Mouse (Mus musculus): ENCODE measurements around the gene B3gnt9. TPM values are rescaled to one million over a fixed set of nuclear protein-coding genes. Genes with fewer than 3 reads are reported as not detected.
"Not testable (repeated sequence)": the region's sequence is repeated elsewhere in the genome, so short reads cannot be mapped to it uniquely, and the experiment has no call there.

The B3gnt9 gene
- polyA plus RNA-seq (2012; rRNA removed) = 34.1 and 34.5 TPM in 2 replicates

- DNase-seq (ENCODE audit: low spot score) = no peak
Measured at GRCm38 (mm10) chr8:105254966-105255350, at the start of gene B3gnt9. Gene B3gnt9 (minus strand): TSS chr8:105255153.

GRCm38 (mm10) chr8:105303874-105304273, 48.9 kb upstream of the B3gnt9 start:
- DNase-seq (ENCODE audit: low spot score) = no peak

GRCm38 (mm10) chr8:105303396-105303795, 48.4 kb upstream of the B3gnt9 start:
- no peak for DNase-seq (ENCODE audit: low spot score)

- no peak for DNase-seq (ENCODE audit: low spot score)
Measured at GRCm38 (mm10) chr8:105299962-105300361, 45.0 kb upstream of the B3gnt9 start.

GRCm38 (mm10) chr8:105298351-105299252, 43.6 kb upstream of the B3gnt9 start:
- no peak for DNase-seq (ENCODE audit: low spot score)

DNA sequence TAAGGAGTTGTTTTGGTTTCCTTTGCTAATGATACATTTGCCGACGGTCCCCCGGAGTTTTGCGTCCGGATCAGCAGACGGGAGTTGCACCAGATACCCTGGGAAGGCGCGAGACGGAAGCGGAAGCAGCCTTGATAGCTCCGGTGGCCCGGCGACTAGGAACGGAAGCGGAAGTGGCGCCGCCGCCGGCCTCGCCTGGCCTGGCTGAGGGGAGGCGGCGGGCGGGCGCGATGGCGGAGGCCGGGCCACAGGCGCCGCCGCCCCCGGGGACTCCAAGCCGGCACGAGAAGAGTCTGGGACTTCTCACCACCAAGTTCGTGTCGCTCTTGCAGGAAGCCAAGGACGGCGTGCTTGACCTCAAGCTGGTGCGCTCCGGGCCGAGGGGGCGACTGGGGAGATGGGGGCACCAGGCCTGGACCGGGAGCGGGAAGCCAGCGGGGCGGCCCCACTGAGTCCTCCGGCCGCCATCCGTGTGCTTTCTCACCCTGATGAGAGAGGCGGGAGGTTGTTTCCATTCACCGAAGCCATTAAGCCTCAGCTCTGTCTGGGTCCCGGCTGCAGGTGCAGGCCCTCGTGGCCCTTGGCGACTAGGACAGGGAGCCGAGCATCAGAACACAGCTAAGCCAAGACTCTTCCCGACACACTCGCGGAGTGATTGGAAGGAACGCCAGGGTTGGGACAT, 42.7 kb upstream of the B3gnt9 start, which contains the start of gene E2f4:
TSS of gene E2f4 (plus strand) at position 153 of the 682 bp plus-strand sequence.
- DNase-seq (ENCODE audit: low spot score) = peak; percentile 81

GRCm38 (mm10) chr8:105295895-105296573, 41.1 kb upstream of the B3gnt9 start, which contains the start of gene Exoc3l:
Gene Exoc3l (minus strand): TSS chr8:105296101.
- DNase-seq (ENCODE audit: low spot score) = no peak

- DNase-seq (ENCODE audit: low spot score) = no peak
Measured at GRCm38 (mm10) chr8:105295256-105295655, 40.3 kb upstream of the B3gnt9 start.

- DNase-seq (ENCODE audit: low spot score) = no peak
Measured at GRCm38 (mm10) chr8:105294776-105295175, 39.8 kb upstream of the B3gnt9 start.

DNA sequence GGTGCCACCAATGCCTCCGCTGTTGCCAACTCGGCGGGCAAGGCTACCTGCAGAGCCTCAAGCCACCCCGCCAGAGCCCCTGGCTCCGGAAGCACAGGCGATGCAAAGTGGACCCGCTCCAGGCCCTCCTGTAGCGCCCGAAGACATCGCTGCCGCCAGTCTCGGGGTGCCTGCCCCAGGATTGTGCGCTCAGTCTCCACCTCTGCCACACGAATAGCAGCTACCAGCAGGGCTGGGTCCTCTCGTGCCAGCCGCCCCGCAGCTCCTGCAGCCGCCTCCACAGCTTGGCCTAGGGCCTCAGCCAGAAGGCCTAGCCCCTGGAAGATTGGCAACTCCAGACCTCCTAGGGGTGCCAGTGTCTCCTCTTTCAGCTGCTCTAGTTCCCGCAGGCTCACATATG, 38.5 kb upstream of the B3gnt9 start:
- DNase-seq (ENCODE audit: low spot score) = no peak

DNA sequence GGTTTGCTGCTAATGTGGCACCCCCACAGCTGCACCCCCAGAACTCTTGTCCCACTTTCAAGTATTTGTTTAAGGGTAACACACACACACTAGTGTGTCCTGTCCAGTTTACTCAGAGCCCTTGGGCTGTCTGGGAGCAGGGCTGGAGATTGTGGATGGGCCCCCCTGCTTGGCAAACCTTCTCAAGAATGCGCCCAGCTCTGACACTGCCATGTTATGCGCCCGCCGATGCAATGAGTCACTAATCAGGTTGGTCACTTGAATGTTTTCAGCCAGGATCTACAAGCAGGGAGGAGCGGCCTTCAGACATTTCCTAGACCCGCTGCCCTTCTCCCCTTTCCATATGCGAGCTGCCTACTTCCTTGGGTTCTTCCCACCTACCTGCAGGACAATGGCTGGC, 37.5 kb upstream of the B3gnt9 start:
- no peak for DNase-seq (ENCODE audit: low spot score)

GRCm38 (mm10) chr8:105291802-105292201, 36.8 kb upstream of the B3gnt9 start:
- not testable (repeated sequence) for DNase-seq (ENCODE audit: low spot score)

- DNase-seq (ENCODE audit: low spot score) = not testable (repeated sequence)
Measured at GRCm38 (mm10) chr8:105291364-105291763, 36.4 kb upstream of the B3gnt9 start.

GRCm38 (mm10) chr8:105290554-105291314, 35.8 kb upstream of the B3gnt9 start:
- peak; percentile 72 for DNase-seq (ENCODE audit: low spot score)

DNA sequence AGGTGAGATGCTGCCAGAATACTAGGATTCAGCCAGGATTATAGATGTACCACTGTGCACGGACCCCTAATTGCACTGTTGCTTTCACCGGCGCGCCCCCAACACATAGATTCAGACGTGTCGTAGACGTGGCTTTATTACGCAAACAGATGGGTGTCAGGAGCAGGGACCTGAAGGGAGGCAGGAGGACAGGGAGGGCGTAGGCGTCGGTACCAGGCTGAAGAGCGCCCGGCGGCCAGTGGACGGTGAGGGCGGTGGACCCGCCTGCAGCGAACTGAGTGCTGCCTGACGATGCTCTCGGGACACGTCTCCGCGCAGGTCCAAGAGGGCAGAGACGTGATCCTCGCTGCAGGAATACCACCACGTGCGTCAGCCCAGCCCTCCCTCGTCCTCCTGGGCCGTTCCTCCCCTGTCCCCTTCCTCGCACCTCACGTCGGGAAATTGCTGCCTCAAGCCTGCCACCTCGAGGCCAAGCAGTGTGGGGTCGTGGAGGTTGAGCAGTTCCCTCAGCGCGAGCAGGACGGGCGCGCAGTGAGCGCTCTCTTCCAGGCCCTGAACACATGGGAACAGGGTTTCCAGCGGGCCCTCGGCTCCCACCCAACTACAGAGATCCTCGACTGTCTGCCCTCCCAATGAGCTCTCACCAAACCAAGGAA, 35.0 kb upstream of the B3gnt9 start, which contains the start of gene 4931428F04Rik:
TSS of gene 4931428F04Rik (minus strand) at position 60 of the 656 bp plus-strand sequence.
- no peak for DNase-seq (ENCODE audit: low spot score)

DNA sequence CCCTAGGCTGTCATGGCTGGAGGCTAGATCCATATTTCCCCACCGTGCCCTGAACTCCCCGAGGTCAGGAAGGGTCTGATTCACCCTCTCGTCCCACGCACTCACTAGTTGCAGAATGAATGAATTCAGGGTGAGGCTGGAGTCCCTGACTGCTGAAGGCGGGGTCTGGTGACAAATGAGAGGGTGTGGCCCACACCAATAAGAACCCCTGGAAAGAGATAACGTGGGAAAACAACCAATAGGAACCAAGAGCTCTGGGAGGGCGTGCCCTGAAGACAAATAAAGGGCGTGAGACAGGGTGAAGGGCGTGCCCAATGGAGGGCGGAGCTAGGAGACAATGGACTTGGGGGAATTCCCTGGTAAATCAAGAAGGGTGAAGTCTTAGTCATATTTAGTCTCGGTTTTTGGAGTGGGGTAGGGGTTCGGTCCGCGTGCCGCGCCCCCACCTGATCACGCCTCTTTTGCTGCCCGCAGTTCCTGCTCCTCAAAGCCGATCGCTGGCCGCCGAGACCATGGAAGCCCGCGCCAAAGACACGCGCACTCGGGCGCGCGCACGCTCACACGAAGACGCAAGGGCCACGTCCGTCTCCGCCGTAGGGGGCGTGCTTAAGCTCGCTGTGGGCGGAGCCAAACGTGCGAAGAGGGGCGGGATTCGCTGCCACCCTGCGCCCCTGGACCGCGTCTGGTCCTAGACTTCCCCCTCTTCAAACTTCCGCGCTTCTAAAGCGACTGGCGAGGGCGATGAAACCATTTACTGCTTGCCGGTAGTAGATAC, 34.2 kb upstream of the B3gnt9 start:
- peak; percentile 79 for DNase-seq (ENCODE audit: low spot score)

- DNase-seq (ENCODE audit: low spot score) = no peak
Measured at GRCm38 (mm10) chr8:105288231-105288630, 33.3 kb upstream of the B3gnt9 start.

DNA sequence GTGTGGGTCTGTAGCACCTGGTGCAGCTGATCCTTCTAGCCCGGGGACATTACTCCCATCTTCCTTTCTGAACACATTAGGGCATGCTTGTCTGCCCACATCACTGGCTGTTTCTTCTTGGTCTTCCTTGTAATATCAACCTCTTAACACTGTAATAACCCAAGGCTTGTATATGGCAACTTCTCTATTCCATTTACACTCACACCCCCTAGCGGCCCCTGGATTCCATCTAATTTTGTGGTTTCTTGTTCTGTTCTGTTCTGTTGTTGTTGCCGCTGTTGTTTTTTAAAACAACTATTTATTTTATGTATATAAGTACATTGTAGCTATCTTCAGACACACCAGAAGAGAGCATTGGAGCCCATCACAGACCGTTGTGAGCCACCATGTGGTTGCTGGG, 32.0 kb upstream of the B3gnt9 start:
- no peak for DNase-seq (ENCODE audit: low spot score)

GRCm38 (mm10) chr8:105285514-105285913, 30.6 kb upstream of the B3gnt9 start:
- DNase-seq (ENCODE audit: low spot score) = no peak

DNA sequence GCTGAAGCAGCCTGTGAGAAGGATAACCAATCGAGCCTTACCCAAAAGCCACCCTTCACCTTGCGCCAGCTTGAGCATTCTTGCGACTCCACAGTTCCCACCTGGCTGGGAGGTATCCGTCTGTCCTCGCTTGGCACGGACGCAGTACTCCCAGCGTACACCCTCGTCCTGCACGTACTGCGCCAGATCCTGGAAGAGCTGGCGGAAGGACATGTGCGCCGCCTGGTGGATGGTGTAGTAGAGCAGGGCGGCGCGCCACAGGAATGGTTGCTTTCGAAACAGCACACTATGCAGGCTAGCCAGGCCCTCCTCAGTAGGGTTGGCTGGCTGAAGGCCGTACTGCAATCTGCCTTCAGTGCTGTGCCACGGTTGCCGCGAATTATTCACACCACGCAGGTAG, 28.1 kb upstream of the B3gnt9 start:
- no peak for DNase-seq (ENCODE audit: low spot score)

Measured in urinary bladder, adult 2 months (tissue).